Mouse (Mus musculus) E14TG2a.4 (cell line): ENCODE measurements around the gene Ccdc92b.

Experiments
- CTCF ChIP-seq: conservative IDR thresholded peaks from 2 replicates; pipeline ENCODE4 v1.5.1; 2014; ENCODE audit warnings: low read length
- NANOG ChIP-seq: IDR thresholded peaks from 2 replicates; pipeline ENCODE4 v1.6.1; 2014; ENCODE audit warnings: borderline replicate concordance, low read length, mixed read lengths

- TF ChIP-seq CTCF (no peak), NANOG (no peak)
These were observed 8.1 kb downstream of the Ccdc92b start for GRCm38 (mm10) chr11:74627481-74627880.
